Mouse (Mus musculus) spleen, adult 2 months (tissue): ENCODE results near the gene Casz1.

Experiments
- CTCF ChIP-seq: fragments of 200-500 bp; IDR thresholded peaks from 2 replicates; pipeline ENCODE4 v1.5.1; 2011; ENCODE audit warnings: mild to moderate bottlenecking, inconsistent platforms; ENCODE audit not compliant: insufficient read depth, insufficient read length, insufficient replicate concordance; ENCODE audit errors: extremely low read depth
- POLR2A ChIP-seq: fragments of 200-500 bp; IDR thresholded peaks from 2 replicates; pipeline ENCODE4 v1.6.1; 2011; ENCODE audit warnings: low read depth, low read length, inconsistent platforms

DNA sequence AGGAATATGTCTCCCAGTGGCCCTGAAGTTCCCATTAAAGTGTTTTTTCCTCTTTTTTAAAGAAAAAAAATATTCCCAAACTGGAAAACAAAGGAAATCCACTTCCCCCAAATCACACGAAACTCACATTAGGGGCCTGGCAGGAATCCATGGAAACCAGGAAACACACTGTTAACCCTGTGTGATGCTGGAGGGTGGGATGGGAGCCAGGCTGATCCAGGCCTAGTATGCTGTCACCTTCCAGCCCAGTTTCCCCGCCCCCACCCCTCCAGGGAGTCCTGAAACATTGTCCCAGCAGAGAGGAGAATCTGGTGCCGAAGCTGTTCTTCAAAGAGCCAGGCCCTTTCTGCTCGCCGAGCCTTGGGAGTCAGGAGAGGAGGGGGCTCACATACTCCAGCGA lies 32.2 kb downstream of the Casz1 start:
- TF ChIP-seq POLR2A, result no peak
- no peak for TF ChIP-seq CTCF
